Mouse (Mus musculus): ENCODE results near the gene Cend1. TPM values are rescaled to one million over a fixed set of nuclear protein-coding genes. Genes with fewer than 3 reads are reported as not detected.

Gene Cend1
- polyA plus RNA-seq, 1 experiment from 2014 or later = 7.4 TPM

DNA sequence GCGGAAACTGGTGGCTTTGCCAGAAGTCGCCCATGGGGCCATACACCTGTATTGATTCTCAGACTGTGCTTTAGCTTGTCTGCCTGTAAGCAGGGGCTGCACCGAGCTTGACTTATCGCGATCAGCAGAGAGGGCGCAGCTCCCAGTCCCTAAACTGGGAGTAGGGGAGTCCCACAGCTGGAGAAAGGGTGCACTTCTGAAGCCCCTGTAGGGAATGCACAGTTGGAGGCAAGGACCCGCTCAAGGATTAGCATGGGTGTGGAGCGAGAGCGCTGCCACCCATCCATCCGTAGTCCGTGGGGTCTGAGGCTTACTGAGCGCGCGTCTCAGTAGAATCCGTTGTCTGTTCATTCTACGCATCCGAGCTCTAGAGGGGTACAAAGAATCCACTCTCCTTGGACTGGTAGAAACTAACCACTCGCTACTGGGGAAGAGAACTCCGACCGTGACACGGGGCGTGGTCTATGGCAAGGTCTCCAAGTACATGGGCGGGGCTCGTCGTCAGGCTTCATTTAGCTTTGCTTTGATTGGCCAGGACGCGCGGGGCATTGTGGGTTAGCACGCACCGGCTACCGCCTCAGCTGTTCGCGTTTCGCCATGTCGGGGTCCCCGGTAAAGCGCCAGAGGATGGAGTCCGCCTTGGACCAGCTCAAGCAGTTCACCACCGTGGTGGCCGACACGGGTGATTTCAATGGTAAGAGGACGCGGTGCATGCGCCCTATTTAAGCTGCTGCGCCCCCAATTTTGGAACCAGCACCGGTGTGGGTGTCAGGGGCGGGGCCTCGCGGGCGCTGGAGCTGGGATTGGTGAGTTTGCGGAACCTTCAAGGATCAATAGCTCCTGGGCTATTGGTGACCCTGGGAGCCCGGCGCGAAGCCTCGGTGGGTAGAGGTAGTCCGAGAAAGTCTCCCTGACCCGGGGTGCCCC lies 37.4 kb downstream of the Cend1 start, which contains the start of gene Taldo1:
Taldo1 (plus strand) TSS at position 575 of the 927 bp plus-strand sequence.
- Histone ChIP-seq H3K36me3 (ENCODE audit: control insufficient read depth, insufficient read depth, low read length) (no peaks in the 10 kb centered on the region), H3K4me3 (ENCODE audit: low read depth, low read length) (peak within 1 kb of the TSS; percentile 78), H3K9me3 (replicated peaks; ENCODE audit: control insufficient read depth, low read length) (no peaks in the 10 kb centered on the region), H3K4me2 (peak within 1 kb of the TSS; percentile 89), H3K4me1 (ENCODE audit: control insufficient read depth, insufficient read depth, low read length) (peaks cover 8% of the 10 kb centered on the region), H3K27ac (ENCODE audit: low read depth, low read length) (peak within 1 kb of the TSS; percentile 90), H3K27me3 (ENCODE audit: control insufficient read depth, insufficient read depth, low read length) (no peaks in the 10 kb centered on the region), H3K9ac (ENCODE audit: low read depth, low read length) (peak within 1 kb of the TSS; percentile 79)
- WGBS (ENCODE audit: insufficient replicate concordance) = under 1% methylated on average over 57 of the region's 57 CpGs
- ATAC-seq (replicated peaks; ENCODE audit: insufficient number of reproducible peaks, low FRiP score, low TSS enrichment) = peak; percentile 93

- Histone ChIP-seq H3K27ac (ENCODE audit: low read depth, low read length) (no peak overlapping the region), H3K4me1 (ENCODE audit: control insufficient read depth, insufficient read depth, low read length) (peaks cover 8% of the 10 kb centered on the region), H3K4me3 (ENCODE audit: low read depth, low read length) (no peak overlapping the region), H3K4me2 (peak overlapping the region; percentile 89), H3K9ac (ENCODE audit: low read depth, low read length) (no peak overlapping the region), H3K27me3 (ENCODE audit: control insufficient read depth, insufficient read depth, low read length) (no peaks in the 10 kb centered on the region), H3K9me3 (replicated peaks; ENCODE audit: control insufficient read depth, low read length) (no peaks in the 10 kb centered on the region), H3K36me3 (ENCODE audit: control insufficient read depth, insufficient read depth, low read length) (no peaks in the 10 kb centered on the region)
- no peak for ATAC-seq (replicated peaks; ENCODE audit: insufficient number of reproducible peaks, low FRiP score, low TSS enrichment)
- WGBS (ENCODE audit: insufficient replicate concordance) = 54% methylated on average over 9 of the region's 9 CpGs
Observed at GRCm38 (mm10) chr7:141390326-141391259, 38.7 kb downstream of the Cend1 start.

GRCm38 (mm10) chr7:141388487-141389109 lies 40.7 kb downstream of the Cend1 start:
- Histone ChIP-seq H3K27ac (ENCODE audit: low read depth, low read length) (no peak overlapping the region), H3K4me2 (no peak overlapping the region)

DNA sequence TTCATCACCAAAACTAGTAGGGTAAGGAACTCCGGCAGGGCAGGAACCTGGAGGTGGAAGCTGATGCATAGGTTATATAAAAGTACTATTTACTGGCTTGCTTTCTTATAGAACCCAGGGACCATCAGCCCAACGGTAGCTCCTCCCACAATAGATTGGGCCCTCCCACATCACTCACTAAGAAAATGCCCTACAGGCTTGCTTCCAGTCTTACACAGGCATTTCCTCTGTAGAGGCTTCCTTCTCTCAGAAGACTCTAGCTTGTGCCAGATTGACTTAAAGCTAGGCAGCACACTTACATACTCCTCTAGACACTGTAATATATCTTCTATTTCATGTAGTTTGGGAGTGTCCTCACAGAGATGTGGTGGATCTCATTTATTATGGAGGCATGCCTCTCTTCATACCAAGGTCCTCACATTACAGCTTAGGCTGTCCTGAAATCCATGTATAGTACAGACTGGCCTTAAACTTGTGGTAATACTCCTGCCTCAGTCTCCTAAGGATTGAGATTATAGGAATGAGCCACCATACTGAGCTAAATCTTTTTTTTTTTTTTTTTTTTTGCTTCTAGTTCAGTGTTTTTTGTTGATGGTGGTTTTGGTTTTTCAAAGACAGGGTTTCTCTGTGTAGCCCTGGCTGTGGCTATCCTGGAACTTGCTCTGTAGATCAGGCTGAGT lies 41.3 kb downstream of the Cend1 start:
- no peak overlapping the region for H3K4me2 ChIP-seq
- no peak for ATAC-seq (replicated peaks; ENCODE audit: insufficient number of reproducible peaks, low FRiP score, low TSS enrichment)
- no peak overlapping the region for H3K9ac ChIP-seq (ENCODE audit: low read depth, low read length)
- H3K36me3 ChIP-seq (ENCODE audit: control insufficient read depth, insufficient read depth, low read length) = no peaks in the 10 kb centered on the region
- H3K9me3 ChIP-seq (replicated peaks; ENCODE audit: control insufficient read depth, low read length) = no peaks in the 10 kb centered on the region
- peaks cover 5% of the 10 kb centered on the region for H3K4me1 ChIP-seq (ENCODE audit: control insufficient read depth, insufficient read depth, low read length)
- H3K27ac ChIP-seq (ENCODE audit: low read depth, low read length) = no peak overlapping the region
- 50% methylated on average over 2 of the region's 2 CpGs for WGBS (ENCODE audit: insufficient replicate concordance)
- no peak overlapping the region for H3K4me3 ChIP-seq (ENCODE audit: low read depth, low read length)
- H3K27me3 ChIP-seq (ENCODE audit: control insufficient read depth, insufficient read depth, low read length) = peaks cover 5% of the 10 kb centered on the region; the same call in 1 of the 2 replicates

More at GRCm38 (mm10) chr7:141388487-141389109, 40.7 kb downstream of the Cend1 start:
- Histone ChIP-seq H3K9me3 (replicated peaks; ENCODE audit: control insufficient read depth, low read length) (no peaks in the 10 kb centered on the region), H3K9ac (ENCODE audit: low read depth, low read length) (no peak overlapping the region), H3K27me3 (ENCODE audit: control insufficient read depth, insufficient read depth, low read length) (peaks cover 5% of the 10 kb centered on the region; the same call in 1 of the 2 replicates), H3K4me3 (ENCODE audit: low read depth, low read length) (no peak overlapping the region), H3K4me1 (ENCODE audit: control insufficient read depth, insufficient read depth, low read length) (peaks cover 8% of the 10 kb centered on the region), H3K36me3 (ENCODE audit: control insufficient read depth, insufficient read depth, low read length) (no peaks in the 10 kb centered on the region)
- 49% methylated on average over 3 of the region's 3 CpGs for WGBS (ENCODE audit: insufficient replicate concordance)
- no peak for ATAC-seq (replicated peaks; ENCODE audit: insufficient number of reproducible peaks, low FRiP score, low TSS enrichment)

DNA sequence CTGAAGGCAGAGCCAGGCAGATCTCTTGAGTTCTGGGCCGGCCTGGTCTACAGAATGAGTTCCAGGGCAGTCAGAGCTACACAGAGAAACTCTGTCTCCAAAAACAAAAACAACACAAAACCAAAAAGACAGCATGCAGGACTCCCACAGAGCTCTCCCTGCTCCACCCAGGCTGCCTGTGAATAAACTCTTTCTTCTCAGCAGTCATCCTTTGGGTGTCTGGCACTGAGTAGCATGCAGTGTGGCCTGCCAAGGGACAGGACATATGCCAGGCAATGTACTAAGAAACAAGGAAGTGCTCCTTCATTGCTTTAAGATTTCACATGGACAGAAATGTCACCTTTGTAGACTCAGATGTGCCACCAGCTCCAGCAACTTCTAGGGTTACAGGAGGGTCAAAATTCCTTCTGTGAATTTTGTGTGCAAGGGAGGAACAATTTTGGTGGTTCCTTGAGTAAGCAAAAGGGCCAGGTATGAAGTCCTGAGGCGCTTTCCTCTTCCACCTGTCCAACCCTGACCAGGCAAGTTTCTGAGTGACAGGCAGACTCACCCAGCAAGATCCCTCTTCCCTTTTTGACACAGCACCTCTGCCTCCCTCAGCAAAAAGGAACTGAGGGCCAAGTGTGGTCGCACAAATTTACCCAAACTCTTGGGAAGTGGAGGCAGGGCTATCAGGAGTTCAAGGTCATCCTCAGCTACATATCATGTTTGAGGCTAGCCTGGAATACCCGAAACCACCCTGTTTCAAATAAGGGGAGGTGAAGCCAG lies 48.0 kb downstream of the Cend1 start:
- 79% methylated on average over 4 of the region's 4 CpGs for WGBS (ENCODE audit: insufficient replicate concordance)
- ATAC-seq (replicated peaks; ENCODE audit: insufficient number of reproducible peaks, low FRiP score, low TSS enrichment) = no peak
- Histone ChIP-seq H3K9ac (ENCODE audit: low read depth, low read length) (no peak overlapping the region), H3K27me3 (ENCODE audit: control insufficient read depth, insufficient read depth, low read length) (peaks cover 8% of the 10 kb centered on the region; the same call in 1 of the 2 replicates), H3K4me3 (ENCODE audit: low read depth, low read length) (no peak overlapping the region), H3K27ac (ENCODE audit: low read depth, low read length) (no peak overlapping the region), H3K36me3 (ENCODE audit: control insufficient read depth, insufficient read depth, low read length) (no peaks in the 10 kb centered on the region), H3K4me2 (no peak overlapping the region), H3K4me1 (ENCODE audit: control insufficient read depth, insufficient read depth, low read length) (no peaks in the 10 kb centered on the region), H3K9me3 (replicated peaks; ENCODE audit: control insufficient read depth, low read length) (no peaks in the 10 kb centered on the region)

- WGBS (ENCODE audit: insufficient replicate concordance) = 65% methylated on average over 4 of the region's 4 CpGs
- H3K27ac ChIP-seq (ENCODE audit: low read depth, low read length) = no peak overlapping the region
Observed at GRCm38 (mm10) chr7:141379584-141379983, 49.7 kb downstream of the Cend1 start.

More at GRCm38 (mm10) chr7:141379584-141379983, 49.7 kb downstream of the Cend1 start:
- Histone ChIP-seq H3K4me3 (ENCODE audit: low read depth, low read length) (no peak overlapping the region), H3K27me3 (ENCODE audit: control insufficient read depth, insufficient read depth, low read length) (peaks cover 8% of the 10 kb centered on the region; the same call in 1 of the 2 replicates), H3K9me3 (replicated peaks; ENCODE audit: control insufficient read depth, low read length) (no peaks in the 10 kb centered on the region), H3K4me1 (ENCODE audit: control insufficient read depth, insufficient read depth, low read length) (no peaks in the 10 kb centered on the region), H3K36me3 (ENCODE audit: control insufficient read depth, insufficient read depth, low read length) (no peaks in the 10 kb centered on the region), H3K9ac (ENCODE audit: low read depth, low read length) (no peak overlapping the region), H3K4me2 (no peak overlapping the region)
- ATAC-seq (replicated peaks; ENCODE audit: insufficient number of reproducible peaks, low FRiP score, low TSS enrichment) = no peak
